Mouse (Mus musculus) forebrain, embryonic 15.5 days (tissue): ENCODE measurements around the gene Ccnl1. TPM values are rescaled to one million over a fixed set of nuclear protein-coding genes. Genes with fewer than 3 reads are reported as not detected.

Source experiments
- ATAC-seq: fragments of 200-750 bp; cut with Nextera tagmentation; replicated peaks from 2 replicates; pipeline ENCODE4 v1.8.0; 2017; ENCODE audit warnings: mild to moderate bottlenecking, moderate TSS enrichment, moderate library complexity
- H3K27ac ChIP-seq: fragments of 300-500 bp; sonication (generic); replicated peaks from 2 replicates; pipeline ENCODE4 v1.5.1; 2015; ENCODE audit warnings: mild to moderate bottlenecking, inconsistent platforms
- H3K27me3 ChIP-seq: fragments of 300-500 bp; sonication (generic); 2 replicates; pipeline ENCODE4 v1.6.1; 2015; ENCODE audit warnings: inconsistent platforms
- H3K36me3 ChIP-seq: fragments of 300-500 bp; sonication (generic); 2 replicates; pipeline ENCODE4 v1.6.1; 2015; ENCODE audit warnings: mild to moderate bottlenecking, inconsistent platforms
- H3K4me1 ChIP-seq: fragments of 300-500 bp; sonication (generic); 2 replicates; pipeline ENCODE4 v1.6.1; 2015; ENCODE audit warnings: inconsistent platforms
- H3K4me2 ChIP-seq: fragments of 300-500 bp; sonication (generic); replicated peaks from 2 replicates; pipeline ENCODE4 v1.6.1; 2015; ENCODE audit warnings: mild to moderate bottlenecking, inconsistent platforms
- H3K4me3 ChIP-seq: fragments of 300-500 bp; sonication (generic); 2 replicates; pipeline ENCODE4 v1.5.1; 2015; ENCODE audit warnings: mild to moderate bottlenecking, inconsistent platforms
- H3K9ac ChIP-seq: fragments of 300-500 bp; sonication (generic); replicated peaks from 2 replicates; pipeline ENCODE4 v1.6.1; 2015; ENCODE audit warnings: mild to moderate bottlenecking, inconsistent platforms
- H3K9me3 ChIP-seq: fragments of 300-500 bp; sonication (generic); 2 replicates; pipeline ENCODE4 v1.6.1; 2016; ENCODE audit warnings: inconsistent platforms
- WGBS: fragments of 180-500 bp; shearing (Covaris S2); methylation state at CpG from one replicate; pipeline ENCODE4 v1.1.7; 2015; ENCODE audit warnings: mixed read lengths; 5-methylcytosine and 5-hydroxymethylcytosine counted together
- polyA plus RNA-seq: library from polyadenylated mRNA; unstranded; fragments of >200 nt; fragmentation: Nextera tagmentation; extraction: Ambion mirVana; gene quantifications from 2 replicates; pipeline ENCODE4 v1.2.1, GENCODE M21; 2015

Gene Ccnl1
- polyA plus RNA-seq, 1 experiment from 2014 or later: 81.5 TPM

DNA sequence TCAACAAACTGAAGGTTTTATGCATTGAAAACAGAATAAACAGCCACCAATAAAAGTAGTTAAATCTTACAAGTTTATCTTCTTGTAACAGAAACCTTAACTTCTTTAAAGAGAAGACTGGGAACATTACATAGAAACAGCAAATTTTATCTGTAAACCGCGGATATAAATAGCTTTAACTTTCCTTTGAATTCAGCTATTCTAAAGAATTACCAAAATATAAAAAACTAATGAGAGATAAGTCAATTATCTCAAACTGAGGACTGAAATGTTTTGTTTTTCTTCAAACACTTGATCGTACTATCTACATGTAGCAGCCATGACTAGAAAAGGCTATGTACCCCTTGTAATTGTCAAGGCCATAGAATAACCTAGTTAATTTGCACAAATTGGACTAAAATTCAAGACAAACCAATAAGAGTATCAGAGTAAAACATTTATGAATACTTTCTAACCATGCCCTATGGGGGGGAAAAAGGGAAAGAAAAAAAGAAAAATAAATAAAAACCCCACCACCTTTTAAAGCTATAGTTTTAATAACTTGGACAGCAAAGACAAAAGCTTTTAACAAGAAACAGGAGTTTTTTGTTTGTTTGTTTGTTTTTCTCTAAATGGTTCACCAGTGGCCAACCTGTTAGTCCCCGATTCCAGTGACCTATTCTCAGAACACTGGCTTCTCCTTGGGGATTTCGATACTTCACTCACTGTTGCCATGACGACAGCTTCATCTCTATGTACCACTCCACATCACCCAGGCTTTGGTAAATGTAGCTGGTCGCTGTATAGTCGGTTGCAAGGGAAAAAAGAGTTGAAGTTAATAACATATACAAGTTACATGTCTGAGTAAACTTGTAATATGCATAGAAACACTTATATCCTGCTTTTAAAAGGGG, 3.3 kb downstream of the Ccnl1 start:
- WGBS: 47% methylated on average over 8 of the region's 8 CpGs
- Histone ChIP-seq H3K4me1 (peaks cover 60% of the 10 kb centered on the region), H3K27me3 (no peaks in the 10 kb centered on the region), H3K9me3 (no peaks in the 10 kb centered on the region), H3K4me2 (no peak overlapping the region), H3K4me3 (no peak overlapping the region), H3K9ac (no peak overlapping the region), H3K27ac (no peak overlapping the region), H3K36me3 (peaks cover 37% of the 10 kb centered on the region)
- no peak for ATAC-seq

DNA sequence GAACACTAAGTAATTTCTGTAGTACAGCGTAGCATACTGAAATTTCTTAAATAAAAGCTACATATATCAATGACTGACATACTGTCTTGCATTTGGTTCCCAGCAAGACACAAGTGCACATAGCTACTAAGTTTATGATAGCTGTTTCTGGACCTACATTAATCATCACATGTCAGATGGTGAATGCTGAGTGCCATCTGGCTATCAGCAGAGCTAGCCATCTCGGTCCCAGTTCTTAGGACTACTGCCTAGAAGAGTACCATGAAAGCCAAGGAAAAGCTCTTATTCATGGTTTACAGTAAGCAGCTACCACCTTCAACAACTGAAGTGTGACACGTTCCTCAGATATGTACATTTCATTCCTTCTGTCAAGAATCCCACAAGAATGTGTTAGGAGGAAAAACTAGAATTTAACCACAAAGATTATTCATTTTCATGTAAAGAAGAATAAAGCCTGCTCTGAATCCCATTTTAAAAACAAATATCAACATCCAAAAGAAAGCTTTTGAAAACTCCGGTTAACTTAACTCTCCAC, 7.2 kb downstream of the Ccnl1 start:
- H3K4me3 ChIP-seq: no peak overlapping the region
- H3K27ac ChIP-seq: no peak overlapping the region
- WGBS: 77% methylated on average over 4 of the region's 4 CpGs
- no peak overlapping the region for H3K4me2 ChIP-seq
- H3K36me3 ChIP-seq: peaks cover 61% of the 10 kb centered on the region
- H3K27me3 ChIP-seq: no peaks in the 10 kb centered on the region
- peaks cover 39% of the 10 kb centered on the region for H3K4me1 ChIP-seq
- ATAC-seq: no peak
- no peak overlapping the region for H3K9ac ChIP-seq
- no peaks in the 10 kb centered on the region for H3K9me3 ChIP-seq

DNA sequence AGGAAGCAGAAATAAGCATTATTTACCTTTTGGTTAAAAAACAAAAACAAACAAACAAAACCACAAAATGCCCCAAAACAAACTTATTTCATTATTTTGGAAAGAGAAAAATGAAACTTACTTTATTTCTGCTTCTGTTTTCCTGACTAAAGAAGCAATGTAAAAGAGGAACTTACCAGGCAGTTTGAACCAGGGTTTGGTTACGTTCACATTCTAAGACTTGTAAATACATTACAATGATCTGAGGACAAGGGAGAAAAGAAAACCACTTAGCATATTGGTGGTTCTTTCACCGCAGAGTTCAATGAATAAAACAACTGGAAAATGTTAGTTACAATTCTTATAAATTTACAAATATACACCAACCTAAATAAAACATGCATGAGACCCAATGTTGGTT, 7.7 kb downstream of the Ccnl1 start:
- no peaks in the 10 kb centered on the region for H3K27me3 ChIP-seq
- no peak overlapping the region for H3K27ac ChIP-seq
- 81% methylated on average over 2 of the region's 2 CpGs for WGBS
- no peak for ATAC-seq
- peaks cover 65% of the 10 kb centered on the region for H3K36me3 ChIP-seq
- no peaks in the 10 kb centered on the region for H3K9me3 ChIP-seq
- H3K4me1 ChIP-seq: peaks cover 36% of the 10 kb centered on the region
- no peak overlapping the region for H3K4me2 ChIP-seq
- H3K4me3 ChIP-seq: no peak overlapping the region
- H3K9ac ChIP-seq: no peak overlapping the region

DNA sequence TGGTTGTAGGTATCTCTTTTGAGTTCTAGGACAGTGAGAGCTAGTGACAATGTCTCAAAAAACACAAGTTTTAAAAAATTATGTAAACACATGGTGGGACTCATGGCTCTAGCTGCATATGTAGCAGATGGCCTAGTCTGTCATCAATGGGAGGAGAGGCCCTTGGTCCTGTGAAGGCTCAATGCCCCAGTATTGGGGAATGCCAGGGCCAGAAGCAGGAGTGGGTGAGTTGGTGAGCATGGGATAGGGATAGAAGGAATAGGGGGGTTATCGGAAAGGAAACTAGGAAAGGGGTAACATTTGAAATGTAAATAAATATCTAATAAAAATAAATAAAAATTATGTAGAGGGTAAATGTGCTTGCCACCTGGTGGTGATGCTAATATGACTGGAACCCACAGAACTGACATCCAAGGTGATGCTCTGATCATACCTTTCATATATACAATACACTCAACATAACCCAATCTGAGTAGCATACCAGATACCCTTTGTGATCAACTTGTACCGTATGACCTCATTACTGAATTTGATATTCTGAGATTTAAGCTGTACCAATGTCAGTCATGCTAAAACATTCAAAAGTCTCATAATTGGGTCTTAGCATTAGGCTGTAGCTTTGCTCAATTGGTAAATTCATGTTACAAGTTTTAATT, 12.6 kb downstream of the Ccnl1 start:
- 98% methylated on average over 2 of the region's 2 CpGs for WGBS

DNA sequence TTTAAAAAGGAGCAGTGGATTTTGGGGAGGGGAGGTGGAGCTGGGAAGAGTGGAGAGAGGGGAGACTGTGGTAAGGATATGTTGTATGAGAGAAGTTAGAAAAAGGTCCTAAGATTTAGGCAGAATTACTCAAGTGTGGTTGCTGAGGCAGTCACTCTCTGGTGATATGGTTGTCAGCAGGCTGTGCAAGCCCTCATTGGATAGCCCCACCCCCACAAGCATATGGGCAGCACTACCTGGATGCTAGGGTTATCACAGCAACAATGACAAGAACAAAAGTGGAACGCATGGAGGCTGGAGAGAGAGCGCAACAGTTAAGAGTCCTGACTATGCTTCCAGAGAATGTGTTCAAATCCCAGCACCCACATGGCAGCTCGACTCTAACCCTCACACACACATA, 13.3 kb downstream of the Ccnl1 start:
- WGBS: 90% methylated on average over 3 of the region's 3 CpGs
- Histone ChIP-seq H3K9ac (no peak overlapping the region), H3K4me1 (no peaks in the 10 kb centered on the region), H3K27me3 (no peaks in the 10 kb centered on the region), H3K4me3 (no peak overlapping the region), H3K27ac (no peak overlapping the region), H3K4me2 (no peak overlapping the region), H3K36me3 (peaks cover 52% of the 10 kb centered on the region), H3K9me3 (no peaks in the 10 kb centered on the region)
- ATAC-seq: 0 out of 2 replicates have a peak, but pooled peaks have one; percentile 40

More for the DNA sequence above, 12.6 kb downstream of the Ccnl1 start:
- Histone ChIP-seq H3K9ac (no peak overlapping the region), H3K27me3 (no peaks in the 10 kb centered on the region), H3K9me3 (no peaks in the 10 kb centered on the region), H3K27ac (no peak overlapping the region), H3K4me1 (no peaks in the 10 kb centered on the region), H3K4me2 (no peak overlapping the region), H3K4me3 (no peak overlapping the region), H3K36me3 (peaks cover 59% of the 10 kb centered on the region)
- ATAC-seq: peak; percentile 61; the same call in 1 of the 2 replicates

DNA sequence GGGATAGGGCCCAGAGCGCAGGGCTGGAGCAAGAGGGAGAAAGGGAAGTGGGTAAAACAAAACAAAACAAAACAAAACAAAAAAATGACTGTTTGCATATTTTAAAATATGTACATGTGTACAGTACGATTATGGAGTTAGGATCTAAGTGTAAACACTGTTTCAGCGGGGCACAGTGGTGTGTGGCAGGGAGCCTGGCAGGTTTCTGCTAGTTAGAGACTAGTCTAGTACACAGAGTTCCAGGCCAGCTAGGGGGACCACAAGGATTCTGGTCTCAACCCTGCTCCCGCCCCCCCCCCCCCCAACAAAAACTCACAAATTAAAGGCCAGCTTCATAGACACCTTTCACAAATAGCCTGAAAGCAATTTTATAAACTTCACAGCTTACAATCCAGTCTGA, 14.6 kb downstream of the Ccnl1 start:
- no peak overlapping the region for H3K4me2 ChIP-seq
- no peak overlapping the region for H3K4me3 ChIP-seq
- no peaks in the 10 kb centered on the region for H3K27me3 ChIP-seq
- H3K9ac ChIP-seq: no peak overlapping the region
- H3K27ac ChIP-seq: no peak overlapping the region
- 89% methylated on average over 4 of the region's 4 CpGs for WGBS
- H3K9me3 ChIP-seq: no peaks in the 10 kb centered on the region
- ATAC-seq: no peak
- peaks cover 43% of the 10 kb centered on the region for H3K36me3 ChIP-seq
- H3K4me1 ChIP-seq: no peaks in the 10 kb centered on the region

DNA sequence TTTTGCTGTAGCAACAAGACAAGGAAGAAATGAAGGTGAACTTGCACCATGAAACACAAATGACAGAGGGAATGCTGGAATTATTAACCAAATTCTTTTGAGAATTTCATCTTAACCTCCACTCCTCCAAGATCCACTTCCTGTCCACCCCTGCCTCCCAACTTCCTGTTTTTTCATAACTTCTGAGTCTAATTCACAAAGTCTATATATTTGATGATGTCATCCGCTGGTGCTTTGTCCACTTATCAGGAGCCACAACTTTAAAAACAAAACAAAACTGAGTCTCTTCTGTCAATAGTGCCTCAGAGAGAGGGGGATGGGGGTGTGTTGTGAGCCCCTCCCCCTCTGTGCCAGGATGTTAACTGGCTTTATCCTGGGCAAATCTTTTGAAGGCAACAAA, 17.0 kb downstream of the Ccnl1 start:
- H3K4me3 ChIP-seq: no peak overlapping the region
- H3K4me2 ChIP-seq: no peak overlapping the region
- no peak for ATAC-seq
- H3K27ac ChIP-seq: no peak overlapping the region
- H3K27me3 ChIP-seq: no peaks in the 10 kb centered on the region
- 84% methylated on average over 1 of the region's 1 CpGs for WGBS
- no peak overlapping the region for H3K9ac ChIP-seq
- no peaks in the 10 kb centered on the region for H3K9me3 ChIP-seq
- peaks cover 22% of the 10 kb centered on the region for H3K36me3 ChIP-seq
- no peaks in the 10 kb centered on the region for H3K4me1 ChIP-seq

DNA sequence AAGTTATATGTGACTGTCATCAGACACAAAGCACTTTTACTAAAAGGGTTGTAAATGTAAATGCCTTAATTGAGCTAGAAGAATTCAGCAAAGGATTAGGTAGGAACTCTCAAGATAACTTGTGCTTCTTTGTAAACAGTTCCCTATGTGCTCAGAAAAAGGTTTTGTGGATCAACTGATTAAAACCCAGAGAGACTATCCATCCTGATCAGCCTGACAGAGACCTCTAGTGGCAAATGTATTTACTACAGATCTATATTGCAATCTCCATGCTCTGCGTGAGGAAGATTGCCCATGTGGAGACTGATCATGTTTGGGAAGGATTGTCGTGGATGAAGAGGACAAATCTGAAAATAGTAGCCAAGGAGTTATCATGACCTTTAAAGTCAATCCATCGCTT, 19.8 kb downstream of the Ccnl1 start:
- Histone ChIP-seq H3K36me3 (no peaks in the 10 kb centered on the region), H3K4me3 (no peak overlapping the region), H3K27ac (no peak overlapping the region), H3K9me3 (no peaks in the 10 kb centered on the region), H3K4me2 (no peak overlapping the region), H3K27me3 (no peaks in the 10 kb centered on the region), H3K9ac (no peak overlapping the region), H3K4me1 (no peaks in the 10 kb centered on the region)
- peak; percentile 76 for ATAC-seq
- 23% methylated on average over 3 of the region's 3 CpGs for WGBS

DNA sequence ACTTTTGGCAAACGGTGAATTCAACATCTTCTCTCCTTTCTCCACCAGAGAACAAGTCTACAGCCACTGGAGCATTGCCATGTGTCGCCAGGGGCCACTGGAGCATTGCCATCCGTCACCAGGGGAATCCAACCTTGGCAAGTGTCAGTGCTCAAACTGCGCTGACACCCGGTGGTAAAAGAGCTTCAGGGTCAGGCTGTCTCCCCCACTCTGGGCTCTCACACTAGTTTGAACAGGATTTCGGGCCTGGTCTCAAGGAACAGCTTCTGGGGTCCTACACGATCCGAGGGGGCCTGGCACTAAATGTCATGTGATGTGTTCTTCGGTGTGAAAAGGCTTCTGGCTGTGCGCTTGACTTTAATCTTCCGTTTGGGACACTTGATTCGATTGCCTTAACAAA, 21.7 kb downstream of the Ccnl1 start:
- Histone ChIP-seq H3K27ac (no peak overlapping the region), H3K4me1 (no peaks in the 10 kb centered on the region), H3K9me3 (no peaks in the 10 kb centered on the region), H3K27me3 (no peaks in the 10 kb centered on the region), H3K4me2 (no peak overlapping the region), H3K36me3 (no peaks in the 10 kb centered on the region), H3K4me3 (no peak overlapping the region), H3K9ac (no peak overlapping the region)
- ATAC-seq: no peak
- WGBS: 45% methylated on average over 12 of the region's 12 CpGs

DNA sequence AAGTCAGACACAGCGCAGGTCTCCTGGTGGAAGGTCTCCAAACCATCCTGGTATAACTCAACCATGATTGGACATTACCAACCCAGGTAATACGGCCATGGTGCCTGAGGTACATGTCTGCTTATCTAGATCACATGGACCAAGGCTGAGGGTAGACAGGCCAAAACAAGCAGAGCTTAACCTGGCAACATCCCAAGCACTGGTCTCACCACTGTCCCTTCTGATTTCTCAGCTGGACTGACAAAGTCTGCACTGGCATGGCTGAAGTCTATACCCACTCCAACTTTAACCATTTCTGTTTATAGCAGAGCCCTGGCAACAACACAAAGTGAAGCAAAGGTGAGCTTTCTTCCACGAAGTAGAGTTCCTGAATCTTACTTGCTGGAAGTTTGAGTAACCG, 22.9 kb downstream of the Ccnl1 start:
- WGBS: 92% methylated on average over 4 of the region's 4 CpGs

DNA sequence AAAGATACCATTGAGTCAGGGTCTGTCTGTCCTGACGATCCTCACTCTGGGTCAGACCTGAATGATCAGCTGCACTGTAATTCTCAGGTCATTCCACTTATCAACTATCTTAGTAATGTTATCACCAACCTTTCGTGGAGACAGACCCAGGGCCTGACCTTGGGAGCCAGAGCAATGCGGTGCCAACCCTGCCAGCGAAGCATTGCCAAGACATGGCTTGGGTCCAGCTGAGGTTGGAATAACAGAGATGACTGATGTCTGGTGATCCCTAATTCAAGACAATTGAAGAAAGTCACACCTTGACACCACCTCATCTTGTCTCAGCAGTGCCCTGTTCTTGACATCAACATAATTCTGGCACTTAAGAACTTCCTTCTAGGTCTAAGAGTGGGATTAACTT, 24.3 kb downstream of the Ccnl1 start:
- 79% methylated on average over 4 of the region's 4 CpGs for WGBS
- Histone ChIP-seq H3K4me3 (no peak overlapping the region), H3K4me2 (no peak overlapping the region), H3K9me3 (no peaks in the 10 kb centered on the region), H3K4me1 (peaks cover 9% of the 10 kb centered on the region; the same call in 1 of the 2 replicates), H3K36me3 (no peaks in the 10 kb centered on the region), H3K9ac (no peak overlapping the region), H3K27ac (no peak overlapping the region), H3K27me3 (no peaks in the 10 kb centered on the region)
- no peak for ATAC-seq

More for the DNA sequence above, 22.9 kb downstream of the Ccnl1 start:
- Histone ChIP-seq H3K9me3 (no peaks in the 10 kb centered on the region), H3K27me3 (no peaks in the 10 kb centered on the region), H3K4me1 (no peaks in the 10 kb centered on the region), H3K4me2 (no peak overlapping the region), H3K9ac (no peak overlapping the region), H3K4me3 (no peak overlapping the region), H3K36me3 (no peaks in the 10 kb centered on the region), H3K27ac (no peak overlapping the region)
- ATAC-seq: no peak

DNA sequence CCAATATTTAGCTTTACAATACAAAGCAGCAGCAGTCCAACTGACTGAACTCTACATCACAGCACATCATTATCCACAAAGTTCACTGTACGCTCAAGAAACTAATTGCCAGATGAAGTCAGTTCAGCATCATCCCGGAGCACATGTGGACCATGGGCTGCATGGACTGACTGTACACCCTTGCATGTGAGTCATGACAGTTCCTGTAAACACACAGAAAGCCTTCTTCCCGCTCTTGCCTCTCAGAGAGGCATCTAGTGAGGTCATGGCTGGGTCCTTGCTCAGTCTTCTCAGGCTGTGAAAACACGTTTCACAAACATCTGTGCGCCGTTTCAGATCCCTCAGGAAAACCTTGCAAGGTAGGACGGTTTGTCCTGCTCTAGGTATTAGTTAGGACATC, 26.5 kb downstream of the Ccnl1 start:
- no peak overlapping the region for H3K4me3 ChIP-seq
- 92% methylated on average over 7 of the region's 7 CpGs for WGBS
- no peaks in the 10 kb centered on the region for H3K36me3 ChIP-seq
- H3K4me2 ChIP-seq: no peak overlapping the region
- no peak overlapping the region for H3K27ac ChIP-seq
- ATAC-seq: no peak
- H3K9me3 ChIP-seq: no peaks in the 10 kb centered on the region
- H3K9ac ChIP-seq: no peak overlapping the region
- no peaks in the 10 kb centered on the region for H3K27me3 ChIP-seq
- H3K4me1 ChIP-seq: peaks cover 9% of the 10 kb centered on the region; the same call in 1 of the 2 replicates
